ENCODE assay signal across 18 mouse cellular contexts in the genomic region with DNA sequence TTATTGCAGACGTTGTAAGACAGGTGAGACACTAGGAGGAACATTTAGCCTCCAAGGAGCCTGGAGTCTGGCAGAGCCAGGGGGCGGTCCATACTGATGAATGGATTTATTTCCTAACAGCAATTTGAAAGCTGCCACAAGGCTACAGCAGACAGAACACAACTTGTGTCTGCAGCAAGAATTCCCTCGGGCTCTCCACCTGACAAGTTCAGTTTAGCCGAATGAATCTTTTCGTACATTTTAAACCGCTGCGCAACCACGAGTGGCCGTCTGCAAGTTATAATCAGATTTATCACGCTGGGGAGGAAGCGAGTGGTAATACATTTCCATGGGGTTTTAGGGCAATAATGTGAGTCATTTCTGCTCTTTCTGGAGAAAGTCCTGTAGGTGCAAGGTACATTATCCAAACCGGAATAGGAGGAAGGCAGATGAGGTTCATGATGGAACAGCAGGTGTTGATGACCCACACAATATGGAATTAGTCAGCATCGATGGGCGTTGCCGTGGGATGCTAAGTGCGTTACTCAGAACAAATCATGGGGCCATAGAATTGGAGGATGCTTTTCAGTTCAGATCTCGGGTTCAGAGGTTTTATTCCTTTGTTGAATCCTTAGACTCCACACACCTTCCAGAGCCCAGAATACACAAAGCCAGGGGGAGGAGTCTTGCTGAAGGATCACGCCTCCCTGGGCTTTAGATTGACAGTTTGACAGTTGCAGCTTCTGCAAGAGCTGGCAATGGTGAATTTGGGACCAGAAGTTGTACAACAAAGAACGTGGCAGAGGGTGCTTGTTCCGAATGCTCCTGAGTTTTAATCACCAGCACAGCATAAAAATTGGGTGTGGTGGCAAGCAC.
DNase-seq lines count a peak whose midpoint lies in the region; ATAC-seq lines count a peak whose summit lies in the region.
"Had no signal": no experiment of that assay in that cellular context is flagged by ENCODE, and none has a peak within 500 bp of the region (broad histone marks: within the 10 kb centered on the region; RNA-seq: fewer than 3 reads in every experiment).

No protein-coding gene starts in this region.

- no peak overlapping the region for H3K4me3 ChIP-seq in forebrain, embryonic 14.5 days (ENCODE audit: low read depth, low read length)
- H3K4me3 ChIP-seq in forebrain, embryonic 13.5 days = no peak overlapping the region
- H3K4me3 ChIP-seq in midbrain, embryonic 15.5 days = no peak overlapping the region; the same call in 1 of the 2 replicates
- H3K4me3 ChIP-seq: intestine, embryonic 15.5 days; lung, embryonic 15.5 days; neural tube, embryonic 13.5 days had no signal

- no peak overlapping the region for H3K27ac ChIP-seq in forebrain, embryonic 14.5 days (ENCODE audit: low read depth, low read length)
- no peak overlapping the region for H3K27ac ChIP-seq in forebrain, embryonic 13.5 days
- peak overlapping the region; percentile 9; the same call in 1 of the 2 replicates for H3K27ac ChIP-seq in midbrain, embryonic 15.5 days
- H3K27ac ChIP-seq: intestine, embryonic 15.5 days; lung, embryonic 15.5 days; neural tube, embryonic 13.5 days had no signal

- no peak for ATAC-seq in forebrain, embryonic 14.5 days
- ATAC-seq in forebrain, embryonic 13.5 days = no peak
- ATAC-seq in midbrain, embryonic 15.5 days (replicated peaks) = no peak
- ATAC-seq: intestine, embryonic 15.5 days had no signal

- intact Hi-C loops in left cerebral cortex, postnatal 10 days (cut with DNase I) = no loop called here

- H3K27me3 ChIP-seq in forebrain, embryonic 14.5 days (replicated peaks; ENCODE audit: control insufficient read depth, insufficient read depth, low read length) = no peaks in the 10 kb centered on the region
- H3K27me3 ChIP-seq in forebrain, embryonic 13.5 days = no peaks in the 10 kb centered on the region
- no peaks in the 10 kb centered on the region for H3K27me3 ChIP-seq in midbrain, embryonic 15.5 days (replicated peaks)
- H3K27me3 ChIP-seq: intestine, embryonic 15.5 days; lung, embryonic 15.5 days; neural tube, embryonic 13.5 days had no signal

- peak; percentile 33 for DNase-seq in forebrain, embryonic 14.5 days (ENCODE audit: low spot score)
- DNase-seq in left cerebral cortex, adult 18-20 months (ENCODE audit: low spot score in 2 of 2) = peak; percentile 32 to 36
- no peak for DNase-seq in left cerebral cortex, postnatal 10 days (ENCODE audit: extremely low spot score in 1 of 2, low spot score in 2 of 2)
- peak; percentile 6 for DNase-seq in R1 (ENCODE audit: low read depth, low spot score)
- DNase-seq in gastrocnemius, postnatal 10 days = no peak
- DNase-seq in heart, adult 8-10 months (ENCODE audit: low spot score) = no peak
- DNase-seq: adrenal gland, adult 2 months; cerebellum, adult 9-10 months; heart, adult 11 months; heart, postnatal 10 days; kidney, postnatal 10 days; liver; thymus, adult 18-20 months had no signal

- H3K4me1 ChIP-seq in forebrain, embryonic 14.5 days (ENCODE audit: control insufficient read depth, insufficient read depth, low read length) = no peaks in the 10 kb centered on the region
- H3K4me1 ChIP-seq in forebrain, embryonic 13.5 days = peaks cover 5% of the 10 kb centered on the region; the same call in 1 of the 2 replicates
- peaks cover 7% of the 10 kb centered on the region for H3K4me1 ChIP-seq in midbrain, embryonic 15.5 days
- H3K4me1 ChIP-seq: intestine, embryonic 15.5 days; lung, embryonic 15.5 days had no signal

- WGBS in forebrain, embryonic 14.5 days = 71% methylated on average over 20 of the region's 20 CpGs
- 66% methylated on average over 20 of the region's 20 CpGs for WGBS in forebrain, embryonic 13.5 days
- WGBS in midbrain, embryonic 15.5 days = 38% methylated on average over 20 of the region's 20 CpGs

- H3K9ac ChIP-seq in forebrain, embryonic 14.5 days (ENCODE audit: low read length) = no peak overlapping the region
- H3K9ac ChIP-seq in forebrain, embryonic 13.5 days = no peak overlapping the region
- 0 out of 2 replicates have a peak overlapping the region, but pooled peaks have one; percentile 5 for H3K9ac ChIP-seq in midbrain, embryonic 15.5 days
- H3K9ac ChIP-seq: intestine, embryonic 15.5 days; lung, embryonic 15.5 days; neural tube, embryonic 13.5 days had no signal

- no peaks in the 10 kb centered on the region for H3K9me3 ChIP-seq in forebrain, embryonic 14.5 days (replicated peaks; ENCODE audit: control insufficient read depth, low read length)
- no peaks in the 10 kb centered on the region for H3K9me3 ChIP-seq in forebrain, embryonic 13.5 days (replicated peaks)
- H3K9me3 ChIP-seq in midbrain, embryonic 15.5 days = no peaks in the 10 kb centered on the region
- H3K9me3 ChIP-seq: intestine, embryonic 15.5 days; lung, embryonic 15.5 days; neural tube, embryonic 13.5 days had no signal

- no peaks in the 10 kb centered on the region for H3K36me3 ChIP-seq in forebrain, embryonic 14.5 days (ENCODE audit: control insufficient read depth, insufficient read depth, low read length)
- no peaks in the 10 kb centered on the region for H3K36me3 ChIP-seq in forebrain, embryonic 13.5 days (ENCODE audit: poor library complexity, severe bottlenecking)
- no peaks in the 10 kb centered on the region for H3K36me3 ChIP-seq in midbrain, embryonic 15.5 days (replicated peaks)
- H3K36me3 ChIP-seq: intestine, embryonic 15.5 days; lung, embryonic 15.5 days; neural tube, embryonic 13.5 days had no signal

- no peak overlapping the region for H3K4me2 ChIP-seq in forebrain, embryonic 14.5 days (ENCODE audit: low read length)
- H3K4me2 ChIP-seq in forebrain, embryonic 13.5 days = no peak overlapping the region
- H3K4me2 ChIP-seq in midbrain, embryonic 15.5 days = peak overlapping the region; percentile 36
- H3K4me2 ChIP-seq: intestine, embryonic 15.5 days; lung, embryonic 15.5 days; neural tube, embryonic 13.5 days had no signal

Comparison
In these comparisons a context has a peak if more than half of its experiments do, and no peak if none do; other contexts are left out.
1. DNase-seq: peak in forebrain, embryonic 14.5 days (single experiment), left cerebral cortex, adult 18-20 months (2 of 2) and R1 (single experiment); none in left cerebral cortex, postnatal 10 days (0 of 2), gastrocnemius, postnatal 10 days (single experiment) and heart, adult 8-10 months (single experiment).